Mouse (Mus musculus): ENCODE data around the gene Bcl7a. TPM values are rescaled to one million over a fixed set of nuclear protein-coding genes. Genes with fewer than 3 reads are reported as not detected.

Gene Bcl7a
- total and polyA plus RNA-seq, 3 experiments = 2.3 to 7.2 (median 4.3) TPM

GRCm38 (mm10) chr5:123413866-123414363, 70.3 kb downstream of the Bcl7a start:
- TF ChIP-seq E2F4 (IDR thresholded peaks at IDR 0.05; ENCODE audit: insufficient replicate concordance, low read depth, low read length) (no peak), MAZ (IDR thresholded peaks at IDR 0.05; ENCODE audit: low read depth, low read length) (no peak), NRF1 (IDR thresholded peaks at IDR 0.05; ENCODE audit: low read depth, low read length) (no peak), MXI1 (IDR thresholded peaks at IDR 0.05; ENCODE audit: low read depth, low read length) (no peak), ZKSCAN1 (IDR thresholded peaks at IDR 0.05; ENCODE audit: borderline replicate concordance, low read depth, low read length) (no peak), EP300 (IDR thresholded peaks at IDR 0.05; ENCODE audit: low read length) (no peak), POLR2A (IDR thresholded peaks at IDR 0.05; ENCODE audit: low read depth, low read length) (no peak), JUND (conservative IDR thresholded peaks at IDR 0.05; ENCODE audit: low read depth, low read length) (no peak), RCOR1 (conservative IDR thresholded peaks at IDR 0.05; ENCODE audit: low read depth, low read length) (no peak), KAT2A (IDR thresholded peaks at IDR 0.05; ENCODE audit: insufficient replicate concordance, low read length) (no peak), SMC3 (IDR thresholded peaks at IDR 0.05; ENCODE audit: low read depth, low read length) (no peak), UBTF (IDR thresholded peaks at IDR 0.05; ENCODE audit: low read depth, low read length) (no peak), ELF1 (IDR thresholded peaks at IDR 0.05; ENCODE audit: low read depth, low read length) (no peak), MAFK (IDR thresholded peaks at IDR 0.05; ENCODE audit: insufficient replicate concordance, low read length) (no peak), USF2 (conservative IDR thresholded peaks at IDR 0.05; ENCODE audit: low read depth, low read length) (no peak), MAX (IDR thresholded peaks at IDR 0.05; ENCODE audit: low read length) (no peak), ZC3H11A (IDR thresholded peaks at IDR 0.05; ENCODE audit: low read depth, low read length) (no peak), TCF12 (IDR thresholded peaks at IDR 0.05; ENCODE audit: low read depth, low read length) (no peak)
- in situ Hi-C loops (cut with MboI; ENCODE audit: low pct_ligation_motif_present, low pct_unique_long_range_greater_than_20kb, low sequenced_read_pairs) (no loop called here), dilution Hi-C loops (cut with MboI; ENCODE audit: extremely low pct_ligation_motif_present, extremely low pct_unique_long_range_greater_than_20kb, low sequenced_read_pairs) (no loop called here)
- Histone ChIP-seq H3K27me3 (replicated peaks) (no peaks in the 10 kb centered on the region), H3K36me3 (replicated peaks in 1 of 2; ENCODE audit: control insufficient read depth in 1 of 2, insufficient read depth in 1 of 2, low read length in 1 of 2) (peaks cover 9 to 58% of the 10 kb centered on the region in 2 experiments), H3K4me3 (replicated peaks in 1 of 3; ENCODE audit: low read depth in 2 of 3, low read length in 2 of 3, poor library complexity in 1 of 3) (no peak overlapping the region), H3K79me2 (replicated peaks; ENCODE audit: control insufficient read depth, extremely low read depth, insufficient read depth, poor library complexity, severe bottlenecking) (peaks cover 10% of the 10 kb centered on the region; the same call in 1 of the 2 replicates), H3K9ac (ENCODE audit: insufficient read depth, low read depth) (no peak overlapping the region), H3K9me3 (replicated peaks; ENCODE audit: low read length) (peaks cover 11% of the 10 kb centered on the region), H3K4me2 (ENCODE audit: insufficient read depth, low read depth, poor library complexity, severe bottlenecking) (no peak overlapping the region), H3K27ac (ENCODE audit: insufficient read depth, low read depth) (no peak overlapping the region), H3K4me1 (ENCODE audit: control insufficient read depth in 1 of 2, insufficient read depth in 2 of 2) (peaks cover 0 to 6% of the 10 kb centered on the region in 2 experiments; a peak in 1 of 4 replicates)
- DNase-seq (ENCODE audit: extremely low read depth) = no peak

GRCm38 (mm10) chr5:123416149-123416548, 72.5 kb downstream of the Bcl7a start:
- peaks cover 0 to 49% of the 10 kb centered on the region in 2 experiments for H3K36me3 ChIP-seq (replicated peaks in 1 of 2; ENCODE audit: control insufficient read depth in 1 of 2, insufficient read depth in 1 of 2, low read length in 1 of 2)
- DNase-seq (ENCODE audit: extremely low read depth) = no peak
- no peaks in the 10 kb centered on the region for H3K27me3 ChIP-seq (replicated peaks)
- peaks cover 3% of the 10 kb centered on the region for H3K9me3 ChIP-seq (replicated peaks; ENCODE audit: low read length)
- dilution Hi-C loops (cut with MboI; ENCODE audit: extremely low pct_ligation_motif_present, extremely low pct_unique_long_range_greater_than_20kb, low sequenced_read_pairs) (no loop called here), in situ Hi-C loops (cut with MboI; ENCODE audit: low pct_ligation_motif_present, low pct_unique_long_range_greater_than_20kb, low sequenced_read_pairs) (no loop called here)
- peaks cover 0 to 6% of the 10 kb centered on the region in 2 experiments; a peak in 1 of 4 replicates for H3K4me1 ChIP-seq (ENCODE audit: control insufficient read depth in 1 of 2, insufficient read depth in 2 of 2)
- H3K9ac ChIP-seq (ENCODE audit: insufficient read depth, low read depth) = no peak overlapping the region
- no peak overlapping the region for H3K4me3 ChIP-seq (replicated peaks in 1 of 3; ENCODE audit: low read depth in 2 of 3, low read length in 2 of 3, poor library complexity in 1 of 3)
- H3K27ac ChIP-seq (ENCODE audit: insufficient read depth, low read depth) = no peak overlapping the region
- TF ChIP-seq CTCF (conservative IDR thresholded peaks at IDR 0.05 in 1 of 2, IDR thresholded peaks at IDR 0.05 in 1 of 2; ENCODE audit: low read depth in 2 of 2, low read length in 2 of 2) = no peak
- no peak overlapping the region for H3K4me2 ChIP-seq (ENCODE audit: insufficient read depth, low read depth, poor library complexity, severe bottlenecking)
- peaks cover 13% of the 10 kb centered on the region; the same call in 1 of the 2 replicates for H3K79me2 ChIP-seq (replicated peaks; ENCODE audit: control insufficient read depth, extremely low read depth, insufficient read depth, poor library complexity, severe bottlenecking)
